Mouse (Mus musculus) heart, adult 2 months (tissue): ENCODE results near the gene Ctsl.

ENCODE experiments used
- EP300 ChIP-seq: fragments of 200-500 bp; IDR thresholded peaks from 2 replicates; pipeline ENCODE4 v1.6.1; 2011; ENCODE audit warnings: low read depth, low read length, control low read depth; ENCODE audit not compliant: insufficient read depth
- POLR2A ChIP-seq: fragments of 200-500 bp; IDR thresholded peaks from 2 replicates; pipeline ENCODE4 v1.6.1; 2011; ENCODE audit warnings: mild to moderate bottlenecking, low read depth, low read length, control low read depth; ENCODE audit not compliant: insufficient read depth

GRCm38 (mm10) chr13:64380251-64380650 is 9.6 kb upstream of the Ctsl start:
- TF ChIP-seq POLR2A (no peak), EP300 (no peak)
